Mouse (Mus musculus) effector memory CD4-positive, alpha-beta T cell, adult 5 months (primary cell): ENCODE data around the gene Tmem52b. TPM values are rescaled to one million over a fixed set of nuclear protein-coding genes. Genes with fewer than 3 reads are reported as not detected.

ENCODE experiments used
- polyA plus RNA-seq: library from polyadenylated mRNA; unstranded; fragments of 100-300 nt; shearing (Covaris generic); gene quantifications from one replicate; pipeline ENCODE4 v1.2.1, GENCODE M21; 2017

The Tmem52b gene
- polyA plus RNA-seq, result not detected

GRCm38 (mm10) chr6:129512367-129512766 lies at the start of gene Tmem52b:
Tmem52b (plus strand) TSS chr6:129512555.

DNA sequence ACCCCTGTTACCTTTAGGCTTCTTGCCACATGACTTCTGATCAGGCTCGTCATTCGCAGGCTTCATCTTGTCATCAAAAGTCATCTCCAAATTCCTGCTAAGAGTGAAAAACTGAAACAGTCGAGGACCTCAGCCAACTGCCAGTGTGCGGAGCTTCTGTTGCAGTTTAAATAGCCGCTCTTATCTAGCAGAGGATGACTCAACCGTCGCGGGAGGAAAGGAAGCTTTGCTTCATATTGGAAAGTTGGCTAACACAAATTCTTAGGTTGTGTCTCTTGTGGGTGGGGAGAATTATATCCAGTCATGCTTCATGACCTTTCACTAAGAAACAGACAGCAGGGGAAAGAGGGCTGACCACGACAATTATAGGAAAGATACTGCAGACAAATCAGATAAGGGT lies 5.3 kb upstream of the Tmem52b start, which contains the start of gene Olr1:
TSS of gene Olr1 (minus strand) at position 142 of the 400 bp plus-strand sequence.

DNA sequence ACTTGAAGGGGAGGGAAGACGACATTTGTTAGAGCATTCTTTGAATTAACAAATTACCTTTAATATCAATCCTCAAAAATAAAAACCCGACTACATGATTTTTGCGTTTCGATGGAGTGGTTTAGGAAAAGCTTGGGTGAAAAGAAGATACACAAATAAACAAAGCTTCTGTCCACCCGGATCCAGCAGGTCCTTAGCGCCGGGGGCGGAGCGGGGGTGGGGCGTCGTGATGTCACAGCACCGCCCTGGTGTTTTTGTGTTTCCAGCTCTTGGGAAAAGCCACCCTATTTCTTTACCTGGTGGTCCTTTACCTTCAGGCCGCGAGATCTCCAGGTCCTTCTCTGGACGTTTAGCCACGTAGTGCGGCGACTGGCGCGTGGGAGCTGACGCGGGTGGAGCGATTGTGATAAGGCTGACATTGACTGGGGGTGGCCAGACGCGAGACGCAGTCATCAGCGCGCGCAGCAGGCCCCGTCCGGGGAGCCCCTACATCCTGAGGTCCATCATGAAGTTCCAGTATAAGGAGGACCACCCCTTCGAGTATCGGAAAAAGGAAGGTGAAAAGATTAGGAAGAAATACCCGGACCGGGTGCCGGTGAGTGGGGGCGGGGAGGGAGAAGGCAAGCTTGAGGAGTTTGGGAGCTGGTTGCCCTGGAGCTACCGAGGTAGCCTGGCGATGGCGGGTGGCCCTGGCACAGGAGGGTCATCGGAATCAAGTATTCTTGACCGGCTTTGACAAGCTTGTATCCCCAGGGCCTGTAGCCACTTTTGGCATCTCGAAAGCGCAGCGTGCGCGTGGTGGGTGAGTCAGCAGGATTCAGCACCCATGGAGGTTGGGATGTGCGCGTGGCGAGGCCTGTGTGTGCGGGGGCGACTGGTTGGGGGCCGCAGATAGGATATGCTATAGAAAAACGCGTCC lies 20.8 kb downstream of the Tmem52b start, which contains the start of gene Gabarapl1:
TSS of gene Gabarapl1 (plus strand) at position 219 of the 919 bp plus-strand sequence.

Other genes with a start within 250 kb of the Tmem52b start
- gene Cd69, start 237.1 kb upstream of the Tmem52b start, polyA plus RNA-seq, result 808 TPM
- gene 4922502D21Rik, start 180.8 kb upstream of the Tmem52b start, polyA plus RNA-seq, result not detected
- gene Clec12a, start 169.9 kb upstream of the Tmem52b start, polyA plus RNA-seq, result not detected
- not detected for gene Clec12b, start 126.7 kb upstream of the Tmem52b start, polyA plus RNA-seq
- gene Clec1b, start 115.3 kb upstream of the Tmem52b start, polyA plus RNA-seq, result 0.09 TPM
- gene Clec9a, start 103.7 kb upstream of the Tmem52b start, polyA plus RNA-seq, result not detected
- gene Clec1a, start 60.6 kb upstream of the Tmem52b start, polyA plus RNA-seq, result not detected
- gene Olr1, start 5.4 kb upstream of the Tmem52b start, polyA plus RNA-seq, result 0.10 TPM
- gene Gabarapl1, start 20.6 kb downstream of the Tmem52b start, polyA plus RNA-seq, result 33.1 TPM
- 0.51 TPM for gene Klre1, start 65.3 kb downstream of the Tmem52b start, polyA plus RNA-seq
- gene Klrd1, start 79.2 kb downstream of the Tmem52b start, polyA plus RNA-seq, result 29.8 TPM
- gene Klrk1, start 111.3 kb downstream of the Tmem52b start, polyA plus RNA-seq, result 82.6 TPM
- not detected for gene Klrc3, start 130.8 kb downstream of the Tmem52b start, polyA plus RNA-seq
- 5.6 TPM for gene Klrc2, start 148.1 kb downstream of the Tmem52b start, polyA plus RNA-seq
- gene Klrc1, start 166.4 kb downstream of the Tmem52b start, polyA plus RNA-seq, result 104 TPM
- not detected for gene Klri1, start 204.6 kb downstream of the Tmem52b start, polyA plus RNA-seq
- 0.31 TPM for gene Klri2, start 227.9 kb downstream of the Tmem52b start, polyA plus RNA-seq